Mouse (Mus musculus): ENCODE measurements around the gene Gimap5. TPM values are rescaled to one million over a fixed set of nuclear protein-coding genes. Genes with fewer than 3 reads are reported as not detected.

Gimap5 gene
- total and polyA plus RNA-seq, 3 experiments: not detected

DNA sequence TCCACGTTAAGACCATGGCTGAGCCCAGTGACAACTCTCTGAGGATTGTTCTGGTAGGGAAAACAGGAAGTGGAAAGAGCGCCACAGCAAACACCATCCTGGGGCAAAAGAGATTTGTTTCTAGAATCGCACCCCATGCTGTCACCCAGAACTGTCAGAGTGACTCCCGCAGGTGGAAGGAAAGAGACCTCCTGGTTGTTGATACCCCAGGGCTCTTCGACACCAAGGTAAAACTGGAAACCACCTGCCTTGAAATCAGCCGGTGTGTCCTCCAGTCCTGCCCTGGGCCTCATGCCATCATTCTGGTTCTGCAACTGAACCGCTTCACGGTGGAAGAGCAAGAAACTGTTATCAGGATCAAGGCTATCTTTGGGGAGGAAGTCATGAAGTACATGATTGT is 22.5 kb upstream of the Gimap5 start:
- no peak overlapping the region for H3K4me3 ChIP-seq (ENCODE audit: control insufficient read depth in 1 of 2, insufficient read depth in 1 of 2, low read depth in 2 of 2, low read length in 2 of 2)
- H3K9me3 ChIP-seq (replicated peaks; ENCODE audit: insufficient read depth, low read length): no peaks in the 10 kb centered on the region
- no peaks in the 10 kb centered on the region for H3K36me3 ChIP-seq (ENCODE audit: control insufficient read depth in 1 of 2, insufficient read depth in 2 of 2, low read length in 2 of 2)
- H3K4me1 ChIP-seq (ENCODE audit: control insufficient read depth in 1 of 2, insufficient read depth in 2 of 2, low read length in 2 of 2): no peaks in the 10 kb centered on the region
- no peak for DNase-seq (ENCODE audit: low read depth, low spot score)
- no peak overlapping the region for H3K27ac ChIP-seq (ENCODE audit: control insufficient read depth, low read depth, low read length)
- H3K9ac ChIP-seq (ENCODE audit: control insufficient read depth, low read depth, low read length, poor library complexity, severe bottlenecking): no peak overlapping the region
- H3K79me2 ChIP-seq (ENCODE audit: control insufficient read depth, insufficient read depth, low read length, poor library complexity): no peaks in the 10 kb centered on the region
- no peaks in the 10 kb centered on the region for H3K27me3 ChIP-seq (ENCODE audit: control insufficient read depth in 1 of 2, insufficient read depth in 2 of 2, low read length in 2 of 2)
- TF ChIP-seq ZNF384 (IDR thresholded peaks at IDR 0.05; ENCODE audit: low read depth, low read length): no peak
- TF ChIP-seq SMC3 (IDR thresholded peaks at IDR 0.05; ENCODE audit: low read depth, low read length): no peak
- TF ChIP-seq POLR2AphosphoS2 (IDR thresholded peaks at IDR 0.05; ENCODE audit: low read length): no peak
- TF ChIP-seq EP300 (IDR thresholded peaks at IDR 0.05; ENCODE audit: low read depth in 1 of 2, low read length in 2 of 2): no peak
- TF ChIP-seq KAT2A (conservative IDR thresholded peaks at IDR 0.05; ENCODE audit: low read depth, low read length): no peak
- no peak for TF ChIP-seq TCF12 (IDR thresholded peaks at IDR 0.05; ENCODE audit: low read depth, low read length)
- TF ChIP-seq USF2 (IDR thresholded peaks at IDR 0.05; ENCODE audit: borderline replicate concordance in 1 of 2, insufficient read depth in 1 of 2, low read depth in 1 of 2, low read length in 2 of 2): no peak
- no peak for TF ChIP-seq HCFC1 (IDR thresholded peaks at IDR 0.05; ENCODE audit: low read depth, low read length)
- TF ChIP-seq ZC3H11A (IDR thresholded peaks at IDR 0.05; ENCODE audit: low read depth, low read length): no peak
- TF ChIP-seq SIN3A (IDR thresholded peaks at IDR 0.05; ENCODE audit: low read length): no peak
- no peak for TF ChIP-seq JUND (IDR thresholded peaks at IDR 0.05; ENCODE audit: low read depth, low read length)
- no peak for TF ChIP-seq NRF1 (IDR thresholded peaks at IDR 0.05; ENCODE audit: insufficient read depth, low read depth, low read length, poor library complexity, severe bottlenecking)
- TF ChIP-seq POLR2A (IDR thresholded peaks at IDR 0.05; ENCODE audit: control insufficient read depth in 1 of 2, insufficient read depth in 1 of 2, low read depth in 1 of 2, low read length in 2 of 2, poor library complexity in 1 of 2): no peak
- TF ChIP-seq ELF1 (IDR thresholded peaks at IDR 0.05; ENCODE audit: low read depth, low read length): no peak
- TF ChIP-seq ZKSCAN1 (IDR thresholded peaks at IDR 0.05; ENCODE audit: low read depth, low read length): no peak
- no peak for TF ChIP-seq E2F4 (IDR thresholded peaks at IDR 0.05; ENCODE audit: borderline replicate concordance, low read depth, low read length)

DNA sequence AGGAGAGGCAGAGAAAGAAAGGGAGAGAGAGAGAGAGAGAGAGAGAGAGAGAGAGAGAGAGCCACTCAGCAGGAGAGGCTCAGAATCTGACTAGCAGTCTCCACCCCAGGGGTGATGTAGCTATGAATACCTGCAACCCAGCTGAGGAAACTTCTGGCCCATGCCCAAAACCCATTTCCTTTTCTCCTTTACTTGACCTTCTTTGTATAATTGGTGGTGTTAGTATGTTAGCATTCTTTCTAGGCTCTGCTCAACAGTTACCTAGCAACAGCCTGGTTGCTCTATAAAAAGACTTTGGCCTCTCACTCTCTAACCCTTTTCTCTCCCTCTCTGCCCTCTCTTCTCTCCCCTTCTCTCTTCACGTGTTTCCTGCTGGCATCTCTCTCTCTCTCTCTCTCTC is 20.5 kb upstream of the Gimap5 start:
- no peak for DNase-seq (ENCODE audit: low read depth, low spot score)

More for the DNA sequence above, 20.5 kb upstream of the Gimap5 start:
- Histone ChIP-seq H3K36me3 (ENCODE audit: control insufficient read depth in 1 of 2, insufficient read depth in 2 of 2, low read length in 2 of 2) (no peaks in the 10 kb centered on the region), H3K27me3 (ENCODE audit: control insufficient read depth in 1 of 2, insufficient read depth in 2 of 2, low read length in 2 of 2) (no peaks in the 10 kb centered on the region), H3K9ac (ENCODE audit: control insufficient read depth, low read depth, low read length, poor library complexity, severe bottlenecking) (no peak overlapping the region), H3K27ac (ENCODE audit: control insufficient read depth, low read depth, low read length) (no peak overlapping the region), H3K4me3 (ENCODE audit: control insufficient read depth in 1 of 2, insufficient read depth in 1 of 2, low read depth in 2 of 2, low read length in 2 of 2) (no peak overlapping the region), H3K79me2 (ENCODE audit: control insufficient read depth, insufficient read depth, low read length, poor library complexity) (no peaks in the 10 kb centered on the region), H3K4me1 (ENCODE audit: control insufficient read depth in 1 of 2, insufficient read depth in 2 of 2, low read length in 2 of 2) (no peaks in the 10 kb centered on the region), H3K9me3 (replicated peaks; ENCODE audit: insufficient read depth, low read length) (no peaks in the 10 kb centered on the region)
- no peak for TF ChIP-seq ELF1 (IDR thresholded peaks at IDR 0.05; ENCODE audit: low read depth, low read length)
- TF ChIP-seq EP300 (IDR thresholded peaks at IDR 0.05; ENCODE audit: low read depth in 1 of 2, low read length in 2 of 2): no peak
- TF ChIP-seq MAZ (IDR thresholded peaks at IDR 0.05; ENCODE audit: low read depth, low read length): no peak
- no peak for TF ChIP-seq MEF2A (IDR thresholded peaks at IDR 0.05; ENCODE audit: extremely low read depth, insufficient replicate concordance, low read depth, low read length, poor library complexity, severe bottlenecking)
- no peak for TF ChIP-seq SMC3 (IDR thresholded peaks at IDR 0.05; ENCODE audit: low read depth, low read length)
- TF ChIP-seq MAX (IDR thresholded peaks at IDR 0.05; ENCODE audit: low read length): no peak
- TF ChIP-seq POLR2A (IDR thresholded peaks at IDR 0.05; ENCODE audit: control insufficient read depth in 1 of 2, insufficient read depth in 1 of 2, low read depth in 1 of 2, low read length in 2 of 2, poor library complexity in 1 of 2): no peak
- no peak for TF ChIP-seq CHD1 (IDR thresholded peaks at IDR 0.05; ENCODE audit: low read depth, low read length)
- TF ChIP-seq ZMIZ1 (IDR thresholded peaks at IDR 0.05; ENCODE audit: low read depth, low read length): no peak
- TF ChIP-seq NELFE (IDR thresholded peaks at IDR 0.05; ENCODE audit: low read depth, low read length): no peak
- TF ChIP-seq JUND (IDR thresholded peaks at IDR 0.05; ENCODE audit: low read depth, low read length): no peak

All from MEL (cell line).